Mouse (Mus musculus) limb, embryonic 12.5 days (tissue): ENCODE data around the gene Dagla. TPM values are rescaled to one million over a fixed set of nuclear protein-coding genes. Genes with fewer than 3 reads are reported as not detected.
A peak's percentile ranks its signal among the peaks of the same experiment; 100 is the strongest.

Experiments used
- ATAC-seq: fragments of 200-750 bp; cut with Nextera tagmentation; 2 replicates; pipeline ENCODE4 v1.8.0; 2017; ENCODE audit warnings: low read depth, moderate TSS enrichment; ENCODE audit not compliant: insufficient number of reproducible peaks, insufficient read depth, low FRiP score, low TSS enrichment
- H3K27ac ChIP-seq: fragments of 300-500 bp; sonication (generic); 2 replicates; pipeline ENCODE4 v1.5.1; 2016; ENCODE audit warnings: mild to moderate bottlenecking, moderate library complexity
- H3K27me3 ChIP-seq: fragments of 300-500 bp; sonication (generic); 2 replicates; pipeline ENCODE4 v1.6.1; 2016; ENCODE audit warnings: mild to moderate bottlenecking, moderate library complexity
- H3K36me3 ChIP-seq: fragments of 300-500 bp; sonication (generic); 2 replicates; pipeline ENCODE4 v1.6.1; 2016; ENCODE audit warnings: mild to moderate bottlenecking, moderate library complexity
- H3K4me1 ChIP-seq: fragments of 300-500 bp; sonication (generic); replicated peaks from 2 replicates; pipeline ENCODE4 v1.6.1; 2016
- H3K4me2 ChIP-seq: fragments of 300-500 bp; sonication (generic); 2 replicates; pipeline ENCODE4 v1.6.1; 2016; ENCODE audit warnings: mild to moderate bottlenecking, moderate library complexity
- H3K4me3 ChIP-seq: fragments of 300-500 bp; sonication (generic); replicated peaks from 2 replicates; pipeline ENCODE4 v1.5.1; 2016; ENCODE audit warnings: mild to moderate bottlenecking
- H3K9ac ChIP-seq: fragments of 300-500 bp; sonication (generic); replicated peaks from 2 replicates; pipeline ENCODE4 v1.6.1; 2016; ENCODE audit warnings: mild to moderate bottlenecking, moderate library complexity
- H3K9me3 ChIP-seq: fragments of 300-500 bp; sonication (generic); 2 replicates; pipeline ENCODE4 v1.6.1; 2016; ENCODE audit warnings: mild to moderate bottlenecking, moderate library complexity
- WGBS: fragments of 180-500 bp; shearing (Covaris S2); methylation state at CpG from one replicate; pipeline ENCODE4 v1.1.7; 2016; 5-methylcytosine and 5-hydroxymethylcytosine counted together
- polyA plus RNA-seq: library from polyadenylated mRNA; unstranded; fragments of >200 nt; fragmentation: Nextera tagmentation; extraction: Ambion mirVana; gene quantifications from 2 replicates; pipeline ENCODE4 v1.2.1, GENCODE M21; 2016

Gene Dagla
- polyA plus RNA-seq, 1 experiment from 2014 or later = 1.8 TPM

DNA sequence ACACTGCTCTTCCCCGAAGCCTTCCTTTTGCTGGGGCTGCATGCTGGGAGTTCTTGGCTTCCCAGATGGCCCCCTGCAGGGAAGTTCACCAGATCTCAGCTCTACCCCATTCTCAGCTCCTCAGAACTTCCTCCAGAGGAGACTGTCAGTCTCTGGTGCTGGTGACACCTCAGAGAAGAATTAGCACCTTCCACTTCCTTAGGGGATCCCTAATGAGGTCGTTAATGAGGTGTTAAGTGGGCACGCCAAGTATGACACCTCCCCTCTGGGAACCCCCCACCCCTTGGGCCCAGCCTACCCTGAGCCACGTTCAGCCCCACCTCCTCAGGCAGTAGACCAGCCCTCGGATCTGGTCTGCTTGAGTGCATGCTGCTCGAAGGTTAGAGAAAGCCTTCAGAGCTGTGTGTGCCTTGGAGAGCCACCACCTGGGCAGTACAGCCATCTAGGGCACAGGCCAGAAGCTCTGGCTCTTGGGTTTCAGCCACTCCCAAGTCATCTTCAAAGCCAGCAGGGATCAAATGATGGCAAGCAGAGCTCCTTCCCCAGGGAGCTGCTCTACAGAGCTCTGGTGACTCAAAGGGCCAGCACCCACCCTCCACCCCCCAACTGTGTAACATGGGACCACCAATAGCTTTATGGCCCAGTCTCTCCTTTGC lies 25.9 kb downstream of the Dagla start:
- Histone ChIP-seq H3K9ac (no peak overlapping the region), H3K4me1 (peaks cover 55% of the 10 kb centered on the region), H3K27ac (no peak overlapping the region), H3K9me3 (no peaks in the 10 kb centered on the region), H3K4me3 (no peak overlapping the region), H3K27me3 (peaks cover 48% of the 10 kb centered on the region), H3K4me2 (no peak overlapping the region), H3K36me3 (no peaks in the 10 kb centered on the region)
- 0 out of 2 replicates have a peak, but pooled peaks have one; percentile 13 for ATAC-seq
- 9% methylated on average over 6 of the region's 6 CpGs for WGBS

- H3K36me3 ChIP-seq = no peaks in the 10 kb centered on the region
- H3K9ac ChIP-seq = no peak overlapping the region
- no peak overlapping the region for H3K4me3 ChIP-seq
- H3K9me3 ChIP-seq = no peaks in the 10 kb centered on the region
- peaks cover 66% of the 10 kb centered on the region for H3K4me1 ChIP-seq
- 20% methylated on average over 5 of the region's 5 CpGs for WGBS
- H3K4me2 ChIP-seq = peak overlapping the region; percentile 26; the same call in 1 of the 2 replicates
- ATAC-seq = no peak
- no peak overlapping the region; the same call in 1 of the 2 replicates for H3K27ac ChIP-seq
- peaks cover 48% of the 10 kb centered on the region for H3K27me3 ChIP-seq
Measured at GRCm38 (mm10) chr19:10277759-10278158, 26.9 kb downstream of the Dagla start.

GRCm38 (mm10) chr19:10277331-10277730 lies 27.3 kb downstream of the Dagla start:
- no peaks in the 10 kb centered on the region for H3K36me3 ChIP-seq
- H3K27ac ChIP-seq = no peak overlapping the region; the same call in 1 of the 2 replicates
- H3K9me3 ChIP-seq = no peaks in the 10 kb centered on the region
- peak overlapping the region; percentile 26 for H3K4me2 ChIP-seq
- no peak overlapping the region for H3K9ac ChIP-seq
- H3K4me3 ChIP-seq = no peak overlapping the region
- peaks cover 47% of the 10 kb centered on the region for H3K27me3 ChIP-seq
- H3K4me1 ChIP-seq = peaks cover 70% of the 10 kb centered on the region
- no peak for ATAC-seq
- WGBS = 3% methylated on average over 17 of the region's 17 CpGs

- Histone ChIP-seq H3K4me3 (no peak overlapping the region), H3K4me1 (peaks cover 72% of the 10 kb centered on the region), H3K36me3 (no peaks in the 10 kb centered on the region), H3K27ac (no peak overlapping the region), H3K9me3 (no peaks in the 10 kb centered on the region), H3K4me2 (no peak overlapping the region), H3K27me3 (peaks cover 40% of the 10 kb centered on the region), H3K9ac (no peak overlapping the region)
- ATAC-seq = no peak
- 55% methylated on average over 12 of the region's 12 CpGs for WGBS
Measured at GRCm38 (mm10) chr19:10276483-10277144, 28.1 kb downstream of the Dagla start.

DNA sequence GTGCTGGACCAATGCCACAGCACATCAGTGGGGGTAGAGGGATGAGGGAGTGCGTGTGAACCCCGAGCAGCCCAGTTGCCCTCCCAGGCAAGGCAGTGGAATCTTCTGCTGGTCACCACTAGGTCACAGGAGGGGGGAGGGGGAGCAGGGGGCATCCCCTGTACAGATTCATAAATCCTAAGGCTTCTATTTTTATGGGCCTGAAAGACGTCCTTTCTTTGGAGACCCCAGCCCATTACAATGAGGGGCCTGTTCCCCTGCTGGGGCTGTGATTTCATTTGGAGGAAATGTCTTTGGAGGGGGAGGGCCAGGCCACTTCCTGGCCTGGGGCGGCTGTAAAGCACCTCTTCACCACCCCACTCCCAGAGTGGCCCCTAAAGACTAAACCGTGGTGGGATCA lies 30.6 kb downstream of the Dagla start:
- no peak overlapping the region for H3K4me2 ChIP-seq
- H3K9me3 ChIP-seq = no peaks in the 10 kb centered on the region
- H3K27ac ChIP-seq = peak overlapping the region; percentile 53
- peaks cover 37% of the 10 kb centered on the region for H3K27me3 ChIP-seq
- no peak for ATAC-seq
- 19% methylated on average over 5 of the region's 5 CpGs for WGBS
- H3K4me1 ChIP-seq = peaks cover 58% of the 10 kb centered on the region
- no peaks in the 10 kb centered on the region for H3K36me3 ChIP-seq
- H3K4me3 ChIP-seq = no peak overlapping the region
- H3K9ac ChIP-seq = no peak overlapping the region

DNA sequence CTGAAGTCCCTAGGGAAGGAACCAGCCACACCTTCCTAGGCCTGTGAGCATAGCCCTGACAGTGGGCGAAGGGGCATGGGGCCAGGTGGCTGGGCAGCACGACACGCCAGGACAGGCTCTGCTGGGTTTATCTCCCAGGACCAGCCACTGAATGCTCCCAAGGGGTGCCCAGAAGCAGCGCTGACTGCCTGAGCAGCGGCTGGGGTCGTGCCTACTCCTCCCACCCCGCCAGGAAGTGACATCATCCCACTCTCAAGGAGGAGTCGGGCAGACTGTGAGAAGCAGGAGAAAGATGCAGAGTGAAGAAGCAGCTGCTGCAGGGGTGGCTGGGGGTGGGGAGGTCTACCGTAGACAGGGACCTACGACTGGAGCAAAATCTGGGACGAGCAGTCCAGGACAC lies 31.9 kb downstream of the Dagla start:
- H3K9ac ChIP-seq = peak overlapping the region; percentile 23; the same call in 1 of the 2 replicates

DNA sequence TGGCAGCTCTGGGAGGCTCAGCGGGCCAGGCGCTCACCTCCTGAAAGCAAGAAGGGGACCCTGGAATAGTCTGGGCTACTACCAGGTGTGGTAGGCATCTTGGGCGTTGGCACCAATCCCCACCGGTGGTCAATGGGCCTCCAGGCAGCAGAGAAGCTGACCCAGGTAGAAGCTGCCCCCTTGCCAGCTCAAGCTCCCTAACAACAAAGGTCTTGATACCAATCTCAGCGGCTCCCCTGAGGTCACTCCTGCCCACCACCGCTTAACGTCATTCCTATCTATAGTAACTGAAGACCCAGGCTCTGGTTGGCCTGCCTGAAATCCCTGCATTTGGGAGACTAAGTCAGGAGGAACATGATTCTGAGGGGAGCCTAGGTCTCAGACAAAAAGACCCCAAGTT lies 33.1 kb downstream of the Dagla start:
- no peak for ATAC-seq
- Histone ChIP-seq H3K9ac (no peak overlapping the region), H3K4me3 (no peak overlapping the region), H3K4me1 (peaks cover 42% of the 10 kb centered on the region), H3K27me3 (peaks cover 33% of the 10 kb centered on the region), H3K4me2 (no peak overlapping the region), H3K9me3 (no peaks in the 10 kb centered on the region), H3K27ac (no peak overlapping the region), H3K36me3 (no peaks in the 10 kb centered on the region)
- WGBS = 88% methylated on average over 7 of the region's 7 CpGs

More for the DNA sequence above, 31.9 kb downstream of the Dagla start:
- Histone ChIP-seq H3K27ac (no peak overlapping the region), H3K36me3 (no peaks in the 10 kb centered on the region), H3K4me3 (0 out of 2 replicates have a peak overlapping the region, but pooled peaks have one; percentile 15), H3K4me1 (peaks cover 45% of the 10 kb centered on the region), H3K27me3 (peaks cover 28% of the 10 kb centered on the region), H3K9me3 (no peaks in the 10 kb centered on the region), H3K4me2 (peak overlapping the region; percentile 27)
- no peak for ATAC-seq
- WGBS = 27% methylated on average over 11 of the region's 11 CpGs

DNA sequence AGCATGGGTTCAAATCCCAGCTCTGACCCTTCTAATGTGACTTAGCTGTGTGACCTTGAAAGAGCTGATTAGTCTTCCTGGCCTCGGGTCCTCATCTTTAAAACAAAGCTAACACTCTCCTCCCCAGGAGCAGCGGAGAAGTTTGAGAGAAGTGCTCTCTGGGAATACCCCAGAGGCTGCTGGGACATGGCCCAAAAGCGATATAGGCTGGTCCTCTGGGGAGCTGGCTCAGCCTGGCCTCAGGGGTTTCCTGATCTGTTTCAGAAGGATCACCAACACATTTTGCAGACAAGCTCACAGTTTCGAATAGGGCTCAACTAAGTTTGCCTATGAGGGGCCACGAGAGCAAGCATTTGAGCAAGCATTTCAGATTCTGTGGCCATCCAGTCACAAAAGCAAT lies 34.3 kb downstream of the Dagla start:
- 82% methylated on average over 5 of the region's 5 CpGs for WGBS

GRCm38 (mm10) chr19:10268851-10269250 lies 35.8 kb downstream of the Dagla start:
- Histone ChIP-seq H3K4me2 (no peak overlapping the region), H3K4me3 (no peak overlapping the region), H3K4me1 (peaks cover 39% of the 10 kb centered on the region), H3K27ac (no peak overlapping the region), H3K36me3 (no peaks in the 10 kb centered on the region), H3K9ac (no peak overlapping the region), H3K27me3 (peaks cover 39% of the 10 kb centered on the region), H3K9me3 (no peaks in the 10 kb centered on the region)
- no peak for ATAC-seq
- WGBS = 75% methylated on average over 15 of the region's 15 CpGs

More for the DNA sequence above, 34.3 kb downstream of the Dagla start:
- Histone ChIP-seq H3K4me3 (no peak overlapping the region), H3K9ac (no peak overlapping the region), H3K27me3 (peaks cover 26% of the 10 kb centered on the region), H3K4me2 (no peak overlapping the region), H3K27ac (no peak overlapping the region), H3K9me3 (no peaks in the 10 kb centered on the region), H3K4me1 (peaks cover 39% of the 10 kb centered on the region), H3K36me3 (no peaks in the 10 kb centered on the region)
- no peak for ATAC-seq

GRCm38 (mm10) chr19:10267953-10268352 lies 36.7 kb downstream of the Dagla start:
- Histone ChIP-seq H3K4me3 (no peak overlapping the region), H3K27me3 (peaks cover 47% of the 10 kb centered on the region), H3K4me1 (peaks cover 30% of the 10 kb centered on the region), H3K27ac (no peak overlapping the region), H3K36me3 (no peaks in the 10 kb centered on the region), H3K9ac (no peak overlapping the region), H3K4me2 (no peak overlapping the region), H3K9me3 (no peaks in the 10 kb centered on the region)
- no peak for ATAC-seq
- 92% methylated on average over 10 of the region's 10 CpGs for WGBS

DNA sequence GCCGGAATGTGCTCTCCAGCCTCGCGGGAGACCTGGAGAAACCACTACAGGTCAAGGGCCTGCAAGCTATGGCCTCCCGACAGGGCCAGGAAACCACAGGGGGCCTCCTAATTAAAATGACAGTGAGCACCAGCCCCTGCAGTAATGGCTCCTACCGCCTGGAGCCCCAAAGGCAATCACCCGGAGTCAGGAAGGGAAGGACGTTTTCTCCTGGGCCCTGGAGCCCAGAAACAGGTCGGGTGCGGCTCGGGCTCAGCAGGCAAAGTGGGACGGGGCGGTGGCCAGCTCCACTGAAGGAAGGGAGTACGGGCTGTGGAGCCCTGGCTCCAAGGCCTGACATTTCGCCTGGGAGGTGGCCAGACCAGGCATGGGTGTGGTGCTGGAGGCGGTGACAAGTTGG lies 37.6 kb downstream of the Dagla start:
- no peaks in the 10 kb centered on the region for H3K9me3 ChIP-seq
- ATAC-seq = no peak
- H3K27me3 ChIP-seq = peaks cover 51% of the 10 kb centered on the region
- H3K4me1 ChIP-seq = peaks cover 22% of the 10 kb centered on the region
- WGBS = 12% methylated on average over 15 of the region's 15 CpGs
- H3K4me3 ChIP-seq = no peak overlapping the region
- peak overlapping the region; percentile 31; the same call in 1 of the 2 replicates for H3K9ac ChIP-seq
- peak overlapping the region; percentile 24 for H3K4me2 ChIP-seq
- no peaks in the 10 kb centered on the region for H3K36me3 ChIP-seq
- H3K27ac ChIP-seq = no peak overlapping the region
